Mouse (Mus musculus) retina, postnatal 1 day (tissue): Measurements from ENCODE around the gene Prelp.

Experiments used
- DNase-seq: peaks from one replicate; pipeline ENCODE4 v3.0.0-alpha.2; 2012

Prelp gene

GRCm38 (mm10) chr1:133891489-133891888 lies 29.7 kb downstream of the Prelp start:
- DNase-seq, result peak; percentile 59

GRCm38 (mm10) chr1:133889949-133890598 lies 31.1 kb downstream of the Prelp start:
- peak; percentile 46 for DNase-seq

- no peak for DNase-seq
Measured at GRCm38 (mm10) chr1:133887538-133888250, 33.5 kb downstream of the Prelp start.

DNA sequence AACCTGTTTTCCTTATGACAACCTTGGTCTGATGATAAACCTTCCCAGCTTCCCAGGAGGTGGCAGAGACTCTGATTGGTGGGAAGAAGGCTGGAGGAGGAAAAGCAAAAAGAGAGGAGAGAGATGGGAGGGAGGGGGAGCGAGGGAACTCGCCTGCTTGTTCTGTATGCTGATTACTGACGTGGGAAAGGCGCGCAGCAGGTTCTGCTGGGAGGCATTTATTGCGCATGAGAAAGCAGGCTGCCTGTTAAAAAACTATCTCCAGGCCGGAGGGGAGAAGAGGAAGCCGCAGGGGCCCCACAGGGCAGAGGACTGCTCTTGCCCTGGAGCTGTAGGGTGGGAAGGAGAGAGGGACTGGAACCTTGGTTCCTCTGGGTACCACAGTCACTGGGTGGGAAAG lies 34.2 kb downstream of the Prelp start:
- DNase-seq, result peak; percentile 86

GRCm38 (mm10) chr1:133886431-133886830 lies 34.8 kb downstream of the Prelp start:
- peak; percentile 37 for DNase-seq

GRCm38 (mm10) chr1:133885811-133886210 lies 35.4 kb downstream of the Prelp start:
- no peak for DNase-seq

- no peak for DNase-seq
Measured at GRCm38 (mm10) chr1:133884746-133885145, 36.5 kb downstream of the Prelp start.

GRCm38 (mm10) chr1:133884090-133884489 lies 37.1 kb downstream of the Prelp start:
- DNase-seq, result no peak

- DNase-seq, result no peak
Measured at GRCm38 (mm10) chr1:133882283-133883217, 38.7 kb downstream of the Prelp start.

DNA sequence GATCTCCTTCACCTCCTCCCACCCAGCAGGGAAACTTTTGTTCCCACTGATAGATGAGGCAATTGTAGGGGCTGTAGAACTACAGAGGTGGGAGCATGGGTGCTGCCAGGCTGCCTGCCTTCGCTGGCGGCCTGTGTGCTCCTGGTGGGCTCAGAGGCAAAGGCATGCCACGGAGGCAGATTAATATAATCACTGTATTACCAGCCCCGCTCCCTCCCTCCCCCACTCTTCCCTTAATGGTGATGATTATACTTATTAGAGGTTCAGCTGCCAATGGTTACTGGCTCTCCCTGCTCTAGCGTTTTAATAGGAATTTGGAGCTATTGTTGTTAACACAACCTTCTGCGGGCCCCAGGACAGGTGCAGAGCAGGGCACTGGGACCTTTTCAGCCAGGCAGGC lies 39.4 kb downstream of the Prelp start:
- peak; percentile 60 for DNase-seq

GRCm38 (mm10) chr1:133878825-133879423 lies 42.3 kb downstream of the Prelp start:
- DNase-seq, result peak; percentile 51

DNA sequence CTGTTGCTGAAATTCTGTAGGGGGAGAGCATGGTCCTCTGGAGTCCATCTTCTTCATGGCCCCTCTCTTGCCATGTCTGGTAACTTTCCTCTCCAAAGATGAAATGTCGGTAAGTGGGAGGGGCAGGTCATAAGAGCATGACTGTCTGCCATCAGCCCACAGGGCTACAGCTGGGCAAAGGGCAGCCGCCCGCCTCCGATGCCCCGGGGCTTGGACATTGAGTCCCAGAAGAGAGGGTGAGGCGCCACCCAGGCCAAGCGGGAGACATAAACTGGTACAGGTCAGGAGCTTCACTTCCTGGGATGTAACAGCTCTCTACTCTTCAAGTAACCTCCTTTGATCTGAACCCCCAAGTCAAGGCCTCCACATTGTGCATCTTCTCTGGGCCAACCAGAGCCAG lies 44.3 kb downstream of the Prelp start:
- DNase-seq, result no peak

DNA sequence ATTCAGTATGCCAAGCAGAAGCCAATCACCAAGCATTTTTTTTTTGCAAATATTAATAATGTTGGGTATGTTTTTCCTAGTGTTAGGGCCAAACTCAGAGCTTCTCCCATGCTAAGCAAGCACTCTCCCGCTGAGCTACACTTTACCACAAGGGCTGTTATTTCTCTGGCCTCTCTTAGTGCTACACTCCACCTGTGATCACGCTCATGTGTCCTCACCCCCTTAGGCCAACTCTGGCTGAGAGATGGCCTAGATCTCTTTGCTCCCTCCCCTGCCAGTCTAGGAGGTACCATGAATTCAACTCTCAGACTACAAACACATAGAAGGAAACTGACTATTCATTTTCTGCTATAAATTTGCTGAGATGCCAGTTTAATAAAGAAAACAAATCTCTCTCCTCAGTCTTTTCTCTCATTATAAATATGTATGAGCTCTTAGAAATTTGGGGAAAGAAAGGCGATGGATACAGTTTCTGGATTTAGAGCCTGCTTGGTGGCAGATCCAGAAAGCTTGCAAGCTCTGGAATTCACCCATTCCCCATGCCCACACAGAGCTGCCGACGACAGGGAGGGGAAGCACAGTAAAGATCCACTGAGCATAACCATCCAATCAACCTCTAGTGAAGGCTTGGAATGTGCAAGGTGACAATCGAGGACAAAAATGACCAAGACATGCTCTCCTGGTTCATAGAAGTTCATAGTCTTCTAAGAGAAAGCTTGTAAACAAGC lies 48.0 kb downstream of the Prelp start:
- DNase-seq, result no peak

DNA sequence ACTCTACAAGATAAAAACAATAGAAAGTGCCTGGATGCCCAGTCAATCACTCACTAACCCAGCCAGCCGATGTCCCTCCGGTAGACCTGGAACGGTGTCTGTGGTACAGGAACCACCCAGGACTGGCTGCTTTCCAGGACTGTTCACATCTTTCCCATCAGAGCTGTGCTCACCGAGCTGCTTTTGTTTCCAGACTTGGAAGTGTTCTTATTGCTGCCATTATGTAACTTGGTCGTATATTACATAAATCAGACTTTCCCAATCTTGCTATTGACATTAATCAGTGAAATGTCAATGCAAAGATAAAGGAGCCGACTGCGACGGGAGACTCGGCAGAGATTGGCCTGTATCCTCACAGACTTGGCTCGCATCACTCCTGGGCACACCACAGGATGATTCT lies 50.0 kb downstream of the Prelp start:
- DNase-seq, result no peak

DNA sequence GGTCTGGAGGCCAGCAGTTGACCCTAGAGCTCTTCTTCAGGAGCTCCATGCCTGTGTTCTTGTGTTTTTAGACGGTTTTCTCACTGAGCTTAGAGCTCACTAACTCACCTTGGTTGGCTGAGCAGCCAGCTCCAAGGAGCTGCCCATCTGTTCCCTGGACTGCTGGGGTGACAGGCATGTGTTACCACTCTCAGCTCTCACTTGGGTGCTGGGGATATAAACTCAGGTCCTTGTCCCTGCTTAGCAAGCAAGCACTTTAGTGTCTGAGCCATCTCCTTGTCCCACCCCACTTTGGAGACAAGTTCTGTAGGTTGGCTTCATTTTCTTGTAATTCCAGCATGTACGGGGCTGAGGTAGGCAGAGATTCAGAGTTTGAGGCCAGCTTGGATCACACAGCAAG lies 52.0 kb downstream of the Prelp start:
- no peak for DNase-seq

GRCm38 (mm10) chr1:133863257-133863997 lies 57.8 kb downstream of the Prelp start:
- no peak for DNase-seq

GRCm38 (mm10) chr1:133861028-133861427 lies 60.2 kb downstream of the Prelp start:
- no peak for DNase-seq
